Mouse (Mus musculus) v-Abl transformed pro-B cells (cell line): ENCODE measurements around the gene Epha5.

Experiments
- in situ Hi-C, 2 experiments: fragments of 400-800 bp; cut with MboI; formaldehyde crosslinking; loops; one replicate each; pipeline ENCODE4 v1.15.1; 2025; ENCODE audit not compliant: unreplicated experiment in 2 of 2

The Epha5 gene

DNA sequence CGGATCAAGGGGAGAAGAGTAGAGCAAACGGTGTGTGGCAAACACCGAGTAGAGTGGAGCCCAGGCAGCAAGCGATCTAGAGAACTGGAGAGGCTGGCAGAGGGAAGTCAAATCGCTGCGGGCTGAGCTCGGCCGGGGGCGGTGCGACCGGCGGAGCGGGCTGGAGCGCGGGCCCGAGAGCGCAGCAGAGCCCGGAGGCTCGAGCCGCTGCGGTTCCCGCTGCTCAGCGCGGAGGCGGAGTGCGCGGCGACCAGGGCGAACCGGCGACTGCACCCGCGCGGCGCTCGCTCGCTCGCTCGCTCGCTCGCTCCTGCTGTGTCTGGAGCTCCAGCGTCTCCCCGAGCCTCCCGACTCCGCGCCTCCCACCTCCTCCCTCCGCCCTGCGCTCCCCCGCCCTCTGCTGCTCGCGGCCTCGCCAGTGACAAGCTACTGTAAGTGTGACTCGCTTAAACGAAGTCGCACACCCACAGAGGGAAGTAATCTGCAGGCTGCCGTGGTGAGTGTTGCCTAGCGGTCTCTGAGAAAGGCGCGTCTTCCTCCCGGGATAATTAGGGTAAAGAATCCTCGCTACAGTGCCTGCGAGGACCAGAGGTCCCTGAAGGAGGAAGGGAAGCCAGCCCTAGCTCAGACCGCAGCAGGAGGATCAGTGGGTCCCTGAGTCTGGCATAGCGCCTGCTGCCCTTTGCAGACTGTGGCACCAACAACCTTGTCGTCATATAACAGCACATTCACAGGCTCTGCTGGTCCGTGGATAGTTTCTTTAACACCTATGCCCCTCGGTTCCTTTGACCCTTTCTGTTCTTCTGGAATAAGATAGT is at the start of gene Epha5:
TSS of gene Epha5 (minus strand) at position 321 of the 818 bp plus-strand sequence.
- in situ Hi-C loops, result no loop called here

- in situ Hi-C loops, result no loop called here
Observed at GRCm38 (mm10) chr5:84456216-84456615, 39.0 kb upstream of the Epha5 start.

DNA sequence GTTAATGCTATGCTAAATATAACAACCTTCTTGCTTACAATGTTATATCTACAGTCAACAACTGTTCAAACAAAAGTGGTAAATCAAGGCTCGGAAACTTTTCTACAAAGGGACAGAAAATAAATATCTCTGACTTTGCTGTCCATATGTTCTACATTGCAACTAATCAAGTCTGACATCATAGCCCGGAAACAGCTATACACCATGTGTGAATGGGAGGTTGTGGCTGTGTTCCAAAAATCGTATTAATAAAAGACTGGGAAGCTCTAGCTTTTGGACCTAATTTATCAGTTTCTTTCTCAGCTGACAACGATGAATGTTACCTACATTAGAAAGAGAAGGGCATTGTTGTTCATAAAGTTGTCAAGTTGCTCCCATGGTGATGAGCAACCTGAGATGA is 37.5 kb upstream of the Epha5 start:
- in situ Hi-C loops, result no loop called here

- in situ Hi-C loops, result no loop called here
Observed at GRCm38 (mm10) chr5:84453839-84454238, 36.7 kb upstream of the Epha5 start.

- in situ Hi-C loops, result no loop called here
Observed at GRCm38 (mm10) chr5:84440232-84440631, 23.1 kb upstream of the Epha5 start.

DNA sequence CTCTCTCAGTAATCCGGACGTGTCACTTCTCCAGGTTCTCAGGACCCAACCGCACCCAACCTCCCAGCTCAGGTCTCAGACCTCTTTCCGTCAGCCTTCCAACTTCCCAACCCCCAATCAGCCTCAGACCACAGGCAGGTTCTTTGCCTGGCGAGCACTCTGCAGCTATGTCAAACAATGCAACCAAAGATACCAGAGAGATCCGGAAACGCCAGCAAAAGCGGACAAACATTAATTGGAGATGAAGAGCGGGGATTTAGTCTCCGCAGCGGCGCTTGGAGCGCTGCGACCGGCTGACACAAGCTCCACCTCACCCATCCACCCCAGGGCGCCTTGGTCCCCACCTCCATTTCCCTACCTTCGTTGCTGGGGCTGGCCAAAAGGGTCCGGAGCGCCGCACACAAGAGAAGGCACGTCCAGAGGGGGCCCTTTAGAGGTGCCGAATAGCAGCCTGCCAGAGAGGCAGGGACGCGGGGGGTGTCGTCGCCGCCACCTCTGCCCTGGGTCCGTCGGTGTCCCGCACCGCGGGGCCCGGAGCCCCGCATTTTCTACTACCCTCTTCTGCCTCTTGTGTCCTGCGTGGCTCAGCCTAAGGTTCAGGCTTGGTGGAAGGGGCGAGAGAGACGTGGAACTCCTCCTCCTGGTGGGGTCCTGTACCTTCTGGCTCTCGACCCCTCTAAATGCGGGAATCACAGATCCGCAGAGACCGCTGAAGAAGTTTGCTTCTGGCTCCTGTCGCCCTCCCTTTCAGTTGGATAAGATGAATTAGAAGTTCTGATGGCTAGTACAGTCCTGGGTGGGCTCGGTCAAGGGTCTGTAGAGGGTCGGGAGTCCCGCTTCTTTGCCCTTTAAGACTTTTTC is 991 bp downstream of the Epha5 start:
- in situ Hi-C loops, result no loop called here

DNA sequence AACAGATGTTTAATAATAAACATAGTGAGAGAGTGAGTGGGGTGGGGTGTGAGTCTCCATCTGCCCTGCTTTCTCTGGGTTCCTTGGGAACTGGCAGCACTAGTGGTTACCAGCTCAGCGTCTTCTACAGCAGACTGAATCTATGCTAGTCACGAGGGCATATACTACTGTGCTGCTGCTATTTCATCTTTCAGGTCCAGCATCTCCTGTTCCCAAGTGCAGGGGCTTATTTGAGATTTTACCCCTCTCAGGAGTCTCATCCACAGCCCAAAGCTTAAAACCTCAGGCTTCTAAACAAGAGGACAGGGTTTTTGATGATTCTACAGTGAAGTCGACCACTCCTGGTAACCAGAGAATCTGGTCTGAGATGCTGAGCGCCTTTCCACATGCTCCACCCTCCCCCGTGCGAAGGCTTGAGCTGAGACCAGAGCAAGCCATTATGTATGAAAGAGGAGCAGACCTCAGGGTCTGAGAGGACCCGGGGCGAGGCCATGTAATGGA is 2.2 kb downstream of the Epha5 start:
- in situ Hi-C loops, result no loop called here

GRCm38 (mm10) chr5:84413026-84413425 is 4.2 kb downstream of the Epha5 start:
- in situ Hi-C loops, result no loop called here

- in situ Hi-C loops, result no loop called here
Observed at GRCm38 (mm10) chr5:84408370-84408769, 8.8 kb downstream of the Epha5 start.

- in situ Hi-C loops, result no loop called here
Observed at GRCm38 (mm10) chr5:84397085-84397484, 20.1 kb downstream of the Epha5 start.

- in situ Hi-C loops, result no loop called here
Observed at GRCm38 (mm10) chr5:84365334-84365733, 51.8 kb downstream of the Epha5 start.

- in situ Hi-C loops, result no loop called here
Observed at GRCm38 (mm10) chr5:84359430-84359829, 57.8 kb downstream of the Epha5 start.

- in situ Hi-C loops, result no loop called here
Observed at GRCm38 (mm10) chr5:84353069-84353468, 64.1 kb downstream of the Epha5 start.

- in situ Hi-C loops, result no loop called here
Observed at GRCm38 (mm10) chr5:84346728-84347499, 70.3 kb downstream of the Epha5 start.

DNA sequence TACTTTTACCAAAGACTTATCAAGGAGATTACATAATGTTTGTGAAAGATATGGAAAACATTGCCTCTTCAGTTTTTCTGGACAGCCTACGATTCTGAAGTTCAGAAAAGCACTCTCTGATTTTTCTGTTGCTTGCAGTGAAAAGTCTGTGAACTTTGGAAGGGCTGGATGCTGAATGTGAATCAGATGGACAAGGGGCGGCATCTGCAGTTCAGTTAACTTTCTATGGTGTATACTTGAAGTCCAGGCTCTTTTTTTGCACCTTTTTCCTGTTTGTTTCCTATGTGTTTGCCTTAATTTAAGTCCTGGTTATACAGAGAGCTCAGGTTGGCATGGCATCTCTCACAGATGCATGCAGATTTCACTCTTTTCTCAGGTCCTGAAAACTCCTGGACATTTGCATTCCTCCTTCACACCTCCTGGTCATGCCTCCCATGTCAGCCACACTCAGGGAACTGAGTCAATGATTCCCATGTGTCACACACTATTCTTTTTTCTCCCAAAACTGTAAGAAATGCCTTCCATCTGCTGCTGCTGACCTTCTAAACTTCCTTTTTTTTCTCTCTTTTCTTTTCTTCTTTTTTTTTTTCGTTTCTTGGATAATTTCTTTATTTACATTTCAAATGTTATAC is 81.2 kb downstream of the Epha5 start:
- in situ Hi-C loops, result no loop called here

DNA sequence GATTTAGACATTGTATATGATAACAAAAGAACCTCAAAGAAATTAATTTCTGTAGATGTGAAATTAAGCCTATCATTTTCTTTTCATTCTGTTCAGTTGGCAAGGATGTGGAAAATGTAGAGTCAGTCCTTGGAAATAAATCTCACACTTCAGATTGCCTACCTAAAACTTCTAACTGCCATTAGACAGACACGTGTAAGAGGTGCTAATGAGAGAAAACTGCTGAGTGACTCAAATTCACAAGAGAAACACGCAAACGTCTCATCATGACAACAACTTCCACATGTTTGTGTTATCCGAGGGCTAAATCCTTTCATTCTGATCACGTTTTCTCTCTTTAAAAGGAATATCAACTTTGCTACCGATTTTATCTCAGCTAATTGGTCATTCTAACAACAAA is 82.7 kb downstream of the Epha5 start:
- in situ Hi-C loops, result no loop called here

DNA sequence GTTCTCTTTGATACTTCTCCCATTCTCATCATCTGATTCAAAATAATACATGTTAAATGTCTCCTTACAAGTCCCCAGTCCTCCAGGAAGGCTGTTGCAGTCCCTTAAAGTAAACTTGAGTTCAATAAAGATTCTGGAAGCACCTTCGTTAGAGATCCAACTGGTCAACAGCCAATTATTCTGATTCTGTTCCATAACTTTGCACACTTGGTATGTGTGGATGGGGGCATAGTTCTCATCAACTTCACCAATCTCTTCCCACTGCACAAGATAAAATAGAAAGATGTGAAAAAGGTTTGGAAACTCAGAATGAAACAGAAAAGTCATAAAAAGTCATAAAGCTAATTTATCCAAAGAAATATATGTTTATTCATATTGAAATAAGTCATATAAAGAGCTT is 85.6 kb downstream of the Epha5 start:
- in situ Hi-C loops, result no loop called here

- in situ Hi-C loops, result no loop called here
Observed at GRCm38 (mm10) chr5:84320553-84320952, 96.6 kb downstream of the Epha5 start.

DNA sequence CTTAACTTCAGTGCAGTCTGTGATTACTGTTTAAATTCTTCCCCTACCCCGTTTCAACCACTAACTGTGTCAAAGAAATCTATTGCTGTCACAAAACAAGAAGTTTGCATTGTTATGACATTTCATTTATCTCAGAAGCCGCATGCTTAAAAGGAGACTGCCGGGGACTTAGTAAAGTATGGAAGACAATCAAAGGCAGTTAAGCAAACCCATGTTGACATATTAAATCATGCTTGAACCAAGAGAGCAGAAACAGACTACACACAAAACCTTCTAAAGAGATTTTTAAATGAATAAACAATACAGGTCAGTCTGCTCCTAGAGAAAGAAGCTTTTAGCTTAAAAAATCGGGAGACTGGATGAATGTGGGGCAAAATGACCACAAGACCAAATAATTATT is 97.0 kb downstream of the Epha5 start:
- in situ Hi-C loops, result no loop called here

- in situ Hi-C loops, result no loop called here
Observed at GRCm38 (mm10) chr5:84318814-84319340, 98.3 kb downstream of the Epha5 start.
